Comparison of ENCODE assay signal across 20 mouse cellular contexts in genomic region chr2:28767041-28767440, GRCm38 (mm10).
"Had no signal": no experiment of that assay in that cellular context is flagged by ENCODE, and none has a peak within 500 bp of the region (broad histone marks: within the 10 kb centered on the region; RNA-seq: fewer than 3 reads in every experiment).

No protein-coding gene starts in this region.

- H3K27me3 ChIP-seq: lung, embryonic 15.5 days; stomach, embryonic 15.5 days had no signal

- H3K9me3 ChIP-seq: limb, embryonic 10.5 days; limb, embryonic 13.5 days; lung, embryonic 15.5 days; megakaryocyte, embryonic 14.5 days; midbrain, embryonic 12.5 days; neural tube, embryonic 13.5 days; stomach, embryonic 15.5 days had no signal

- H3K4me2 ChIP-seq: limb, embryonic 13.5 days; lung, embryonic 15.5 days; midbrain, embryonic 12.5 days; neural tube, embryonic 13.5 days; stomach, embryonic 15.5 days had no signal

- H3K9ac ChIP-seq: limb, embryonic 13.5 days; lung, embryonic 15.5 days; midbrain, embryonic 12.5 days; neural tube, embryonic 13.5 days; stomach, embryonic 15.5 days had no signal

- H3K4me1 ChIP-seq: stomach, embryonic 15.5 days had no signal

- ATAC-seq: inflammation-experienced regulatory T-cells, adult 6 months; intestine, embryonic 16.5 days had no signal

- H3K4me3 ChIP-seq: limb, embryonic 10.5 days; limb, embryonic 13.5 days; lung, embryonic 15.5 days; megakaryocyte, embryonic 14.5 days; midbrain, embryonic 12.5 days; neural tube, embryonic 13.5 days; stomach, embryonic 15.5 days had no signal

- DNase-seq: kidney, adult 18-20 months; kidney, adult 9 months; kidney, postnatal 14 days; kidney, postnatal 4 days; lung, adult 18-20 months; lung, postnatal 10 days; lung, postnatal 36 days; retina, postnatal 1 day; right cerebral cortex, postnatal 25 days; spleen, adult 18-20 months; thymus, postnatal 36 days had no signal

- H3K27ac ChIP-seq: limb, embryonic 10.5 days; limb, embryonic 13.5 days; lung, embryonic 15.5 days; midbrain, embryonic 12.5 days; neural tube, embryonic 13.5 days; stomach, embryonic 15.5 days had no signal

- H3K36me3 ChIP-seq: limb, embryonic 10.5 days; limb, embryonic 13.5 days; lung, embryonic 15.5 days; midbrain, embryonic 12.5 days; neural tube, embryonic 13.5 days; stomach, embryonic 15.5 days had no signal
